25 mouse cellular contexts compared by ENCODE assay signal in genomic region chr2:174211681-174212080, GRCm38 (mm10).
A peak's percentile ranks its signal among the peaks of the same experiment; 100 is the strongest.
DNase-seq lines count a peak whose midpoint lies in the region.
"Had no signal": no experiment of that assay in that cellular context is flagged by ENCODE, and none has a peak within 500 bp of the region (broad histone marks: within the 10 kb centered on the region; RNA-seq: fewer than 3 reads in every experiment).

No protein-coding gene starts in this region.

- intact Hi-C loops in left cerebral cortex, postnatal 4 days (cut with DNase I): no loop called here

- DNase-seq in lung, adult 18-20 months: peak; percentile 51 to 66
- no peak for DNase-seq in lung, postnatal 4 days
- DNase-seq in lung, postnatal 10 days: peak; percentile 8
- peak; percentile 68 for DNase-seq in lung, postnatal 36 days
- no peak for DNase-seq in midbrain, embryonic 10.5 days (ENCODE audit: low spot score)
- no peak for DNase-seq in left cerebral cortex, postnatal 4 days
- DNase-seq: adrenal gland, adult 2 months; adrenal gland, postnatal 14 days; cerebellum, adult 11 months; cerebellum, adult 2 months; cerebellum, adult 9-11 months; cerebellum, postnatal 25 days; forebrain, postnatal 0 days; gastrocnemius, postnatal 25 days; heart, adult 18-20 months; heart, postnatal 10 days; heart, postnatal 36 days had no signal

- H3K27me3 ChIP-seq in midbrain, embryonic 10.5 days (ENCODE audit: low read depth, poor library complexity, severe bottlenecking): no peaks in the 10 kb centered on the region
- H3K27me3 ChIP-seq: embryonic facial prominence, embryonic 13.5 days; forebrain, embryonic 13.5 days; heart, embryonic 12.5 days; heart, embryonic 15.5 days; hindbrain, embryonic 13.5 days had no signal

- H3K4me1 ChIP-seq in midbrain, embryonic 10.5 days: no peaks in the 10 kb centered on the region
- H3K4me1 ChIP-seq: embryonic facial prominence, embryonic 13.5 days; forebrain, embryonic 10.5 days; forebrain, embryonic 13.5 days; heart, embryonic 12.5 days; heart, embryonic 15.5 days; hindbrain, embryonic 10.5 days; hindbrain, embryonic 13.5 days had no signal

- whole genome bisulfite sequencing in midbrain, embryonic 10.5 days: 94% methylated on average over 4 of the region's 4 CpGs

- no peak overlapping the region for H3K27ac ChIP-seq in midbrain, embryonic 10.5 days (replicated peaks)
- H3K27ac ChIP-seq: embryonic facial prominence, embryonic 13.5 days; forebrain, embryonic 10.5 days; forebrain, embryonic 13.5 days; heart, embryonic 15.5 days; hindbrain, embryonic 10.5 days; hindbrain, embryonic 13.5 days; hindbrain, postnatal 0 days had no signal

- H3K4me3 ChIP-seq in midbrain, embryonic 10.5 days: no peak overlapping the region
- H3K4me3 ChIP-seq: embryonic facial prominence, embryonic 13.5 days; forebrain, embryonic 10.5 days; forebrain, embryonic 13.5 days; heart, embryonic 12.5 days; heart, embryonic 15.5 days; hindbrain, embryonic 10.5 days; hindbrain, embryonic 13.5 days had no signal

- no peaks in the 10 kb centered on the region for H3K9me3 ChIP-seq in midbrain, embryonic 10.5 days (replicated peaks)
- H3K9me3 ChIP-seq: embryonic facial prominence, embryonic 13.5 days; forebrain, embryonic 10.5 days; forebrain, embryonic 13.5 days; heart, embryonic 12.5 days; heart, embryonic 15.5 days; hindbrain, embryonic 10.5 days; hindbrain, embryonic 13.5 days had no signal

- H3K36me3 ChIP-seq in midbrain, embryonic 10.5 days: no peaks in the 10 kb centered on the region
- H3K36me3 ChIP-seq: embryonic facial prominence, embryonic 13.5 days; forebrain, embryonic 10.5 days; heart, embryonic 12.5 days; heart, embryonic 15.5 days; hindbrain, embryonic 10.5 days; hindbrain, embryonic 13.5 days had no signal

Comparison
In these comparisons a context has a peak if more than half of its experiments do, and no peak if none do; other contexts are left out.
1. DNase-seq: peak in lung, adult 18-20 months (2 of 2), lung, postnatal 10 days (single experiment) and lung, postnatal 36 days (single experiment); none in lung, postnatal 4 days (0 of 2), midbrain, embryonic 10.5 days (single experiment) and left cerebral cortex, postnatal 4 days (single experiment).